Mouse (Mus musculus): ENCODE results near the gene Slc22a23.

The Slc22a23 gene

DNA sequence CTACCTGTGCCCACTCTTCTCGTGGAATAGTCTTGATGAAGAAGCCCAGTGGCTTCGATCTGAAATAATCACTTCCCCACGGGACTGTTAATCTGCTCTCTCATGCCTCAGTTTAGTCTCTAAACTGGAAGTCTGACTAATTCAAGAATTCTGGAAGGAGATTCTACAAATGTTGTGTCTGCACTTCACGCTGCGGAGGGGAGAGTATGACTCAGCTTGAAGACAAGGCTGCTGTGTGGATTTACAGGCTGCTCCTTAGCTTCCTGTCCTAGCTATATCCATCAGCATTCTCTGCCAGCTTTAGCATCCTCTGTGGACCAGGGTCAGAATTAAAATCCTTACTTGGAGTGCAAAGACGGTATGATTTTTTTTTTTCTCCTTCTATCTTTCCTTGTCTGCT lies 112.0 kb downstream of the Slc22a23 start:
- DNase-seq (ENCODE audit: low spot score), result no peak

DNA sequence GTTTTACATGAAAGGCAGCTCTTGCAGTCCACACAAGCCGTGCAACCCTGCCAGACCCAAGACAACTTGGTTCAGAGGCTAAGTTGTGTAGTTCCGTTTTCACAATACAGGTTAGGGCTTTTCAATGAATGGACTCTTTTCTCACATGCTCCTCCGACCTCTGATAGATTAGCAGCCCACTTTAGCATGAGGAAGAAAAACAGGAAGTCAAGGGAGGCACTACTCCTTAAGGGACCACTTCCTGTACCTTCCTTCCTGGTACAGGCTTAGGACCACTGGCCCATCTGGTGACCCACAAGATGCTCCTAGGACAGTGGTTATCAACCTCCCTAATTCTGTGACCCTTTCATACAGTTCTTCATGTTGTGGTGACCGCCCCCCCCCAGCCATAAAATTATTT lies 116.1 kb downstream of the Slc22a23 start:
- no peak for DNase-seq (ENCODE audit: low spot score)

DNA sequence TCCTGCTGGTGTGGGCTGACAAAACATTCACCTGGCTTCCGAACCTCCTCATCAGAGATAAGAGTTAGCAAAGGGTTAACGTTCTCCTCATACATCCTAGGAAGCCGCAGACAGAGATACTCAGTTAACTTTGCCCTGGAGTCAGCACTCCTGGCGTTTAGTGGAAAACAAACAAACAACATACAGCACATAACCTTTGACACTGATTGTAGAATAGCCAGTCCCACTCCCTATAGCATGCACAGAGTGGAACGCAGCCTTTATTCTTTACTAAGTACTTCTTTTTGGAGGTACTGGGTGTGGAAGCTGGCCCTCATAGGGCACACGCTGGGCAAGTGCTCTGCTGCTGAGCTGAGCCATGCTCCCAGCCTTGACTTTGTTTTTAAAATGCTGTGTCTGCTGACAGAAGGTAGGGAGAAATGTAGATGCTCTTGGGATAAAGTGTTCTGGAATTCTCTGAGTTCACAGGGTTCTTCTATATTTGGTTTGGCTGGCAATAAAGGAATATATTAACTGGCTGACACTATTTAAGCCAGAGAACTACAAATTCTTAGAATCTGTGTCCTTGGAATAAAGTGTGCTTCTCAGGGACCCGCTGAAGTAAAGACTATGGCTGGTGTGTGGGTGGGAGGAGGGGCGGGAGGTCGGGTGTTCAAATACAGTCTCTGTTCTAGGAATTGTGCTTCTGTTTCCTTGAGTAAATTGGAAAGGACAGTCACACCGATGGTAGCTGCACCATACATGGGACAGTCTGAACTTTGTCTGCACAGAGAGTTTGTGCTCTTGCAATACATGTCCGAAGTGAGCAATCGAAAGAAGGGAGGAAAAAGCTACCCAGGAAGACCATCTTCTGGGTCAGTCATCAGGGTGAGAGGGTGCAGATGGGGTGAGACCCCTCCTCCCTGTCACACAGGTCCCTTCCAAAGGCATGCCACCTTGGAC lies 117.0 kb downstream of the Slc22a23 start:
- DNase-seq (ENCODE audit: low spot score), result no peak

DNA sequence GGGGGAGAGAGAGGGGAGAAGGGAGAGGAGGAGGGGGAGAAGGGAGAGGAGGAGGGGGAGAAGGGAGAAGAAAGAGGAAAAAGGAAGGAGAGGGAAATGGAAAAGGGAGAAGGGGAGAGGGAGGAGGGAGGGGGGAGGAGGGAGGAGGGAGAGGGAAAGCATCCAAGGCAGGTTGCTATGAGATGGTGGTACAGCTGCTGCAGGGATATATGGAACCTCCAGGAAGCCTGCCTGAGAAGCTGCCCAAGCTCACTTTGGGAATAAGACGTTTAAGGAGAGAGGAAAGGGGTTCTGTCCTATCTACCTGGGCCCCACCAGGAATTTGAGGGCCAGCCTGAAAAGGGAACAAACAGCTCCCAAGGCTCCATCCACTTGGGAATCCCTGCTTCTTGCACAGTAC lies 118.0 kb downstream of the Slc22a23 start:
- DNase-seq (ENCODE audit: low spot score), result no peak

GRCm38 (mm10) chr13:34222985-34223384 lies 122.0 kb downstream of the Slc22a23 start:
- DNase-seq (ENCODE audit: low spot score), result peak; percentile 51

GRCm38 (mm10) chr13:34219728-34220127 lies 125.3 kb downstream of the Slc22a23 start:
- DNase-seq (ENCODE audit: low spot score), result no peak

GRCm38 (mm10) chr13:34218776-34219175 lies 126.2 kb downstream of the Slc22a23 start:
- DNase-seq (ENCODE audit: low spot score), result no peak

- DNase-seq (ENCODE audit: low spot score), result no peak
Observed at GRCm38 (mm10) chr13:34214855-34215254, 130.1 kb downstream of the Slc22a23 start.

DNA sequence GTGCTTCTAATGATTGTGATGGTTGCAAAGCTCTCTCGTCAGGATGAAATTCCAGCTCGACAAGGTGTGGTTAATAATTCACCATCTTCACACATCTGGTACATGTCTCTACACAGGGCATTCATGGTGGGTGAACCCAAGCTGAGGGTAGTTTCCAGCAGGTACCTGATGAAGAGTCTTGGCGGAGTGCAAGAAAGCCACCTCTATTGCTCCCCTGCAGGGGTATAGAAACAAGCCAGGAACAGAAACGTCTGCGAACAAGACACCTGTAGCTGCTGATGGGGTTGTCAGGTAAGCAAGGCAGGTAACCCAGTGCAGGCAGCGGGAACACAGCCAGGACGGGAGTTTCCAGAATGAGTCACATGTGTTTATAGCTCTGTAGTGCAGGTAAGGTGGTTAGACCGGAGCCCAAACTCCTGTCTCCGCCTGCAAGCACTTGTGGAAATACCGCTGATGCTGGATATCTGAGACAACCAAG lies 132.2 kb downstream of the Slc22a23 start:
- DNase-seq (ENCODE audit: low spot score), result no peak

DNA sequence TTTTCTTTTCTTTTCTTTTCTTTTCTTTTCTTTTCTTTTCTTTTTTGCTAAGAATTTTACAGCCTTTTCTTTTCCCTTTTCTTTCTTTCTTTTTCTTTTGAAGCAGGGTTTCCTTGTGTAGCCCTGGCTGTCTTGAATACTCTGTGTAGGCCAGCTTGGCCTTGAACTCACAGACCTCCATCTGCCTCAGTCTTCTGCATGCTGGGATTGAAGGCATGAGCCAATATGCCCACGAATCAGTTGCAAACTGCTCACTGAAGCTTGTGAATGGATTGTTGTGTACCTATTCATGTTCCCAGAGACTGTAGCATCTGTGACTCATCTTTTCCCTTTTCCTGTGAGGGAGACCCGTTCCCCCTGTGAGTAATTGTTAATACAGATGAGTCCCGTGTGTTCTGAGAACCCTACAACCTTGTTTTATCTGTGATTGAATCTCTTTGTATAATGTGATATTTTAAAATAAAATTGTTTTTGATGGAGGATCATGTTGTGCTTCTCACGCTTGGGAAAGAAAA lies 133.7 kb downstream of the Slc22a23 start:
- no peak for DNase-seq (ENCODE audit: low spot score)

DNA sequence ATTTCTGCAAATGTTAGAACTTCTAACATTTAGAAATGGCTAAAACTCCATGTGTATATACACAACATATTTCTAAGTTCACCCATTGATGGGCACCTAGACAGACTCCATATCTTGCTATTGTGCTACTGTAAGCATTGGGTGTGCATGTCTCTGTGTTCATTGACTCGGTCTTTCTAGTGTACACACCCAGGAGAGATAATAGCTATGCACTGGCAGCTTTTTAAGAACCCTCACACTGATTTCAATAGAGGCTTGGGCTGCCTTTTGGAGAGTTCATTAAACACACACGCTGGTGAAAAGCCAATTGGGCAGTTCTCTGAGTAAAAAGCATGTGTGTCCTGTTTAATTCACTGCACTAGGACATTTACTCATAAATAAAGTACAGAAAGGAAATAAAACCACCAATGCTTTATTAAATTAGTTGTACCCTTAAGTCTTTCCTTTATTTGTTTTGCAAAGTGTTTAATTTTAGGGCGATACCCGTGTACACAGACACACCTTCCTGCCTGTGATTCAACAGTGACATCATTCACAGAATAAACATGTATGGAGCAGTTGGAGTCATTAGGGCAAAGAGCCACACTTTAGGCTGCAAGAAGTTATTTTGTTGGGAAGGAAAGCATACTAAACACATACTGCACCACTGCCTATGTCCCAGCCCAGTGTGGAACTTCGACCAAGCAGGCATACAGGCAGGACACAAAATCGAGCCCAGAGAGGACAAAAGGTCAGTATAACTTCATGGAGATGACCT lies 137.1 kb downstream of the Slc22a23 start:
- DNase-seq (ENCODE audit: low spot score), result no peak

GRCm38 (mm10) chr13:34205216-34205615 lies 139.8 kb downstream of the Slc22a23 start:
- no peak for DNase-seq (ENCODE audit: low spot score)

GRCm38 (mm10) chr13:34195676-34196075 lies 149.3 kb downstream of the Slc22a23 start:
- no peak for DNase-seq (ENCODE audit: low spot score)

- no peak for DNase-seq (ENCODE audit: low spot score)
Observed at GRCm38 (mm10) chr13:34193384-34193783, 151.6 kb downstream of the Slc22a23 start.

- peak; percentile 52 for DNase-seq (ENCODE audit: low spot score)
Observed at GRCm38 (mm10) chr13:34192414-34193191, 152.4 kb downstream of the Slc22a23 start.

- DNase-seq (ENCODE audit: low spot score), result peak; percentile 47
Observed at GRCm38 (mm10) chr13:34187571-34187970, 157.4 kb downstream of the Slc22a23 start.

GRCm38 (mm10) chr13:34185371-34185770 lies 159.6 kb downstream of the Slc22a23 start:
- no peak for DNase-seq (ENCODE audit: low spot score)

DNA sequence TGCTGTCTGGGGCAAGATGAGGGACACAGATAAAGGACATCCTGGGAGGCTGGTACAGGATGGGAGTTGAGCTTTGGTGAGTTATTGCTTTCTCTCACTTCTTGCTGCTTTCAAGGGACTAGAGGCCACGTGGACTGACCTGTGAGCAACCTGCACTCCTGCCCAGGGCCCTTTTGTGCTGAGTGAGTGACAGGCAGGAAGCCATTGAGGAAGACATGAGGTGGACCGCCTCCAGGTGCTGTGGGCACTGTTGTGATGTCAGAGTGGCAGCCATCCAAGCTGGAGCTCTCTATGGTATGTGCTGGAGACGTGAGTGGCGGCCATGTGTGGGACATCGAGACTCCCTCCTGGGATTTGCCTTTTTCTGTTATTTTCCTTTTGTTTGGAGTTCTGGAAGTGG lies 163.4 kb downstream of the Slc22a23 start:
- DNase-seq (ENCODE audit: low spot score), result no peak

GRCm38 (mm10) chr13:34174025-34174424 lies 171.0 kb downstream of the Slc22a23 start:
- no peak for DNase-seq (ENCODE audit: low spot score)

DNA sequence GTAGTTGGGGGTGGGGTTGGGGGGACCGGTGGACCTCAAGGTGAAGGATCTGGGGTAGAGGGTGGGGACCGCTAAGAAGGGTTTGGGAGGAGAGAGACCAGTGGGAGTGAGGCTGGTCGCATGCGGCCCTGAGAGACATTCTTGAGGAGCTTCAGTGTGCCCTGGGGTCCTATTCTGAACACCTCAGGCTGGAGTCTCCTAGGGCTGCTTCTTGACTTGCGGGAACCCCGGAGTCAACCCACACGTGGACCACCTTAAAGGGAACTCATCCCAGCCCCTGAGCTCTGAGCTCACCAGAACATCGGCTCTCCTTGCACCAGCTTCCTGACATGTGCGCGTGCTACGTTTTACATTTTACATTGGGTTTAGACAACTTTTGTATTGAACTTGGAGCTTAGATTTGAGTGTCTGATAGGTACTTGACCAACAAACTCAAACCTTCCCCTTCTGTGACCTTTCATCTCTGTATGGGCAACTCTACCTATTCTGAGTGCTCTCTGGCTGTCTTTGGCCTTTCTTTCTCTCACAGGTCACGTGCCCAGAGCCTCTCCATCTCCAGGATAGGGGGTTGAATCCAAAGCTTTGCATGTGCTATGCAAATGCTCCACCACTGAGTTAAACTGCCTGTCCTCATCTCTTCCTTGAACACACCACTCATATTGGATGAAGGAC lies 181.5 kb downstream of the Slc22a23 start:
- no peak for DNase-seq (ENCODE audit: low spot score)
